Mouse (Mus musculus) E14TG2a.4 (cell line): ENCODE data around the gene Lbh.

ENCODE experiments used
- H3K27me3 ChIP-seq: 2 replicates; pipeline ENCODE4 v1.6.1; 2014; ENCODE audit warnings: low read length, control low read depth; ENCODE audit not compliant: insufficient read depth
- H3K36me3 ChIP-seq: 2 replicates; pipeline ENCODE4 v1.6.1; 2014; ENCODE audit warnings: low read length, control low read depth; ENCODE audit not compliant: insufficient read depth
- H3K4me1 ChIP-seq: replicated peaks from 2 replicates; pipeline ENCODE4 v1.6.1; 2014; ENCODE audit warnings: low read depth, low read length, control low read depth
- H3K4me3 ChIP-seq: replicated peaks from 2 replicates; pipeline ENCODE4 v1.5.1; 2014; ENCODE audit warnings: mild to moderate bottlenecking, low read length
- H3K9me3 ChIP-seq: 2 replicates; pipeline ENCODE4 v1.6.1; 2014; ENCODE audit warnings: low read length, control low read depth
- CTCF ChIP-seq: conservative IDR thresholded peaks from 2 replicates; pipeline ENCODE4 v1.5.1; 2014; ENCODE audit warnings: low read length
- NANOG ChIP-seq: IDR thresholded peaks from 2 replicates; pipeline ENCODE4 v1.6.1; 2014; ENCODE audit warnings: borderline replicate concordance, low read length, mixed read lengths
- POU5F1 ChIP-seq: IDR thresholded peaks from 2 replicates; pipeline ENCODE4 v1.6.1; 2014; ENCODE audit warnings: low read length, borderline replicate concordance

The Lbh gene

GRCm38 (mm10) chr17:72895506-72895905 is 22.6 kb upstream of the Lbh start:
- Histone ChIP-seq H3K36me3 (no peaks in the 10 kb centered on the region), H3K9me3 (peaks cover 12% of the 10 kb centered on the region), H3K4me3 (no peak overlapping the region), H3K4me1 (no peaks in the 10 kb centered on the region; the same call in 1 of the 2 replicates), H3K27me3 (no peaks in the 10 kb centered on the region; the same call in 1 of the 2 replicates)
- TF ChIP-seq NANOG (no peak), CTCF (no peak), POU5F1 (no peak)

GRCm38 (mm10) chr17:72897076-72897475 is 21.0 kb upstream of the Lbh start:
- Histone ChIP-seq H3K27me3 (no peaks in the 10 kb centered on the region; the same call in 1 of the 2 replicates), H3K36me3 (no peaks in the 10 kb centered on the region), H3K9me3 (no peaks in the 10 kb centered on the region), H3K4me1 (no peaks in the 10 kb centered on the region; the same call in 1 of the 2 replicates), H3K4me3 (no peak overlapping the region)
- TF ChIP-seq NANOG, result no peak
- TF ChIP-seq CTCF, result no peak
- no peak for TF ChIP-seq POU5F1

GRCm38 (mm10) chr17:72897961-72898360 is 20.1 kb upstream of the Lbh start:
- H3K9me3 ChIP-seq, result no peaks in the 10 kb centered on the region
- H3K27me3 ChIP-seq, result no peaks in the 10 kb centered on the region; the same call in 1 of the 2 replicates
- TF ChIP-seq POU5F1 (no peak), NANOG (no peak), CTCF (no peak)
- H3K4me3 ChIP-seq, result no peak overlapping the region
- no peaks in the 10 kb centered on the region; the same call in 1 of the 2 replicates for H3K4me1 ChIP-seq
- H3K36me3 ChIP-seq, result no peaks in the 10 kb centered on the region

GRCm38 (mm10) chr17:72898775-72899174 is 19.3 kb upstream of the Lbh start:
- no peaks in the 10 kb centered on the region for H3K36me3 ChIP-seq
- no peaks in the 10 kb centered on the region for H3K9me3 ChIP-seq
- no peaks in the 10 kb centered on the region; the same call in 1 of the 2 replicates for H3K27me3 ChIP-seq
- H3K4me1 ChIP-seq, result no peaks in the 10 kb centered on the region; the same call in 1 of the 2 replicates
- no peak overlapping the region for H3K4me3 ChIP-seq
- TF ChIP-seq NANOG, result no peak
- no peak for TF ChIP-seq POU5F1
- no peak for TF ChIP-seq CTCF

GRCm38 (mm10) chr17:72901021-72901420 is 17.1 kb upstream of the Lbh start:
- TF ChIP-seq POU5F1 (no peak), CTCF (no peak), NANOG (no peak)
- H3K4me3 ChIP-seq, result no peak overlapping the region
- no peaks in the 10 kb centered on the region for H3K36me3 ChIP-seq
- H3K9me3 ChIP-seq, result peaks cover 3% of the 10 kb centered on the region
- peaks cover 2% of the 10 kb centered on the region; the same call in 1 of the 2 replicates for H3K27me3 ChIP-seq
- no peaks in the 10 kb centered on the region; the same call in 1 of the 2 replicates for H3K4me1 ChIP-seq

- Histone ChIP-seq H3K36me3 (no peaks in the 10 kb centered on the region), H3K27me3 (peaks cover 2% of the 10 kb centered on the region; the same call in 1 of the 2 replicates), H3K9me3 (peaks cover 10% of the 10 kb centered on the region), H3K4me3 (no peak overlapping the region), H3K4me1 (no peaks in the 10 kb centered on the region; the same call in 1 of the 2 replicates)
- no peak for TF ChIP-seq NANOG
- no peak for TF ChIP-seq POU5F1
These were observed 16.4 kb upstream of the Lbh start for GRCm38 (mm10) chr17:72901705-72902104.

- Histone ChIP-seq H3K27me3 (peaks cover 2% of the 10 kb centered on the region), H3K36me3 (no peaks in the 10 kb centered on the region), H3K9me3 (peaks cover 26% of the 10 kb centered on the region), H3K4me3 (no peak overlapping the region), H3K4me1 (no peaks in the 10 kb centered on the region; the same call in 1 of the 2 replicates)
- TF ChIP-seq NANOG (no peak), CTCF (no peak), POU5F1 (no peak)
These were observed 14.8 kb upstream of the Lbh start for GRCm38 (mm10) chr17:72903321-72903720.

GRCm38 (mm10) chr17:72903921-72904421 is 14.1 kb upstream of the Lbh start:
- Histone ChIP-seq H3K4me3 (no peak overlapping the region), H3K36me3 (no peaks in the 10 kb centered on the region), H3K27me3 (peaks cover 2% of the 10 kb centered on the region), H3K9me3 (peaks cover 32% of the 10 kb centered on the region), H3K4me1 (no peaks in the 10 kb centered on the region)
- TF ChIP-seq POU5F1, result no peak
- no peak for TF ChIP-seq CTCF
- TF ChIP-seq NANOG, result no peak

GRCm38 (mm10) chr17:72904873-72905272 is 13.2 kb upstream of the Lbh start:
- no peaks in the 10 kb centered on the region for H3K4me1 ChIP-seq
- H3K27me3 ChIP-seq, result peaks cover 2% of the 10 kb centered on the region
- H3K9me3 ChIP-seq, result peaks cover 41% of the 10 kb centered on the region
- TF ChIP-seq CTCF (no peak), NANOG (no peak), POU5F1 (no peak)
- no peak overlapping the region for H3K4me3 ChIP-seq
- 0 out of 2 replicates have a peak, but pooled peaks cover 2% of the 10 kb centered on the region for H3K36me3 ChIP-seq
